Mouse (Mus musculus) neutrophil, adult 5-6 weeks (primary cell): Measurements from ENCODE around the gene Smyd3. TPM values are rescaled to one million over a fixed set of nuclear protein-coding genes. Genes with fewer than 3 reads are reported as not detected.

Experiments
- ATAC-seq: fragments of 151-379, 151-347 bp; 2 replicates; pipeline ENCODE4 v1.8.0; 2017; ENCODE audit warnings: mild to moderate bottlenecking, moderate TSS enrichment; ENCODE audit not compliant: insufficient number of reproducible peaks, poor library complexity, low FRiP score, severe bottlenecking; ENCODE audit errors: extremely low read depth
- total RNA-seq: library from RNA; stranded (forward); fragments of 200-1000 nt; gene quantifications from 2 replicates; pipeline ENCODE4 v1.2.3, GENCODE M21; 2017

Gene Smyd3
- total RNA-seq, 1 experiment from 2014 or later = 24.8 TPM

- no peak for ATAC-seq
Measured at GRCm38 (mm10) chr1:178991045-178991444, 526.8 kb downstream of the Smyd3 start.

- no peak for ATAC-seq
Measured at GRCm38 (mm10) chr1:178989485-178989884, 528.4 kb downstream of the Smyd3 start.

DNA sequence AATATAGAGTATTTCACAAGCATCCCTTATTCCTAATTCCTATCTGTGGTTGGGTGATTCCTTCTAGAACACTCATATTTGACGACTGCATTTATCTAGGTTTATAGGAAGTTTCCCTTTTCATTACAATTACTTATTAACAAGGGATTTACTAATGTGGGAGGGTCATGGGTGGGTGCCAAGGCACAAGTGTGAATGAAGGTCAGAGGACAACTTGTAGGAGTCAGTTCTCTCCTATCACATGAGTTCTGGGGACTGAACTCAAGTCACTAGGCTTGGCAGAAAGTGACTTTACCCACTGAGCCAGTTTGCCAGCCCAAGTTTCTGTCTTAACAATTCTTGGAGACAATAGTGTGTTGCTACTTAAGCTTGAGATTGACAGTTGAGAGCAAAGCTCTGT is 529.7 kb downstream of the Smyd3 start:
- ATAC-seq = no peak

DNA sequence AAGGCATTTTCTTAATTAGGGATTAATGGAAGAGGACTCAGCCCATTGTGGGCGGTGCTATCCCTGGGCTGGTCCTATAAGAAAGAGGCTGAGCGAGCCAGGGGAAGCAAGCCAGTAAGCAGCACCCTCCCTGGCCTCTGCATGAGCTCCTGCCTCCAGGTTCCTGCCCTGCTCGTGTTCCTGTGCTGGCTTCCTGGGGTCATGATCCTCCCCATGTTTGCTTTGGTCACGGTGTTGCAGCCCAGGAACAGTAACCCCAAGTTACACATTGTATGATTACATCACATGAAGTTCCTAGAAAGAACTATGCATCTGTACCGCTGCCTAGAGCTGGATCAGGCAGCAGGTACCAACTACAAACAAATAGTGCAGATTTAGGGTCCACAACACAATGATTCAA is 536.2 kb downstream of the Smyd3 start:
- ATAC-seq = no peak

DNA sequence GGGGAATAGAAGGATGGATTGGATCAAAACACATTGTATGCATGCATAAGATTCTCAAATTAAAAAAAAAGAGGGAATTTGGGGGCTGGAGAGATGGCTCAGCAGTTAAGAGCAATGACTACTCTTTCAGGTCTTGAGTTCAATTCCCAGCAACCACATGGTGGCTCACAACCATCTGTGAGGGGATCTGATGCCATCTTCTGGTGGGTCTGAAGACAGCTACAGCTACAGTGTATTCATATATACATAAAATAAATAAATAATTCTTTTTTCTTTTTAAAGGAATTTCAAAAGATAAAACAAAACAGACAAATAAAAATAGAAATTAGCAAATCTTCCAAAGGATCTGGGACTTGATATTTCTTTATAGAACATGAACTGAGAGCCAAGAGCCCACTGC is 537.7 kb downstream of the Smyd3 start:
- no peak for ATAC-seq

DNA sequence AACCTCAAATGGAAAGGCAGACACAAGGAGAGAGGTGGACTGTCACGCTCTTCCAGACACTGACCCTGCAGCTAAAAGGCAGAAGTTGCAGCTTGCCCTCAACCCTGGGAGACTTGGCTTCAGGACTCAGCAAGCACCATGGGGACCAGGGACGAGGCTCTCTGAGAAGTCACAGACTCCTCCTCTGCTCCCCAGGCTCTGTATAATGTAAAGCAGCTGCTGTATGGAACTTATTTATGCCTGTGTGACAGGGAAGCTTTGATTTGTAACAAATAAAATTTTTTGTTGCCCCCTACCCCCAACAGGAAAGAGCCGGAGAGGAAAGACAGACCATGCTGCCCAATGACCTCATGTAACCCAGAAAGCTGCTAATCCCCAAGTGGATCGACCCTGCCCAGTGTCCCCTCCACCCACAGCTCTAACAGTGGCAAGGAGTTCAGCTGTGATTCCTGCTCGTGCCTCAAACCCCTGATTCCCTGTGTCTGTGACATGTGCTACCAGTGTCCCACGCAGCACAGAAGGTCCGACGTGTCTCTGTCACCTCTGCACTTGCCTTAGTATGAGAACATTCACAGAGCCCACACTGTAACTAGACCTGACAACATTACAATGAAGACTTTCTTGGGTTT is 539.1 kb downstream of the Smyd3 start:
- no peak for ATAC-seq

GRCm38 (mm10) chr1:178972055-178972454 is 545.8 kb downstream of the Smyd3 start:
- ATAC-seq = no peak

DNA sequence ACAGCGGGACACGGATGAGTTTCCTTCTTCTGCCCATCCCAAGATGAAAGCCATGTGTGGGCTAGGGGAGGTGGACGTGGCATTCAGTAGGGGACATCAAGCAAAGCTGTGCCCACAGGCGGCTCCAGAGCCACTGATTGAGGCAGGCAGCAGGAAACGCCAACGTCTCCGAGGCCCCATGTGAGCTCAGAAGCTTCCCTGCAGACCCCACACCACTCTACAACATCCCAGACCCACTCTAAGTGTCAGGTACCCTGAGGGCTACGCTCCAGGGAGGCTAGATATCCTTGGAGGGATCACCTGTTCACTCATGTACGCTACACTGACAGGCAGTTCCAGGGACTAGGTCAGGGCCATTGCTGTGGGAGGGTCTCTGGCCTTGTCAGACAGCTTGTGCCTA is 556.2 kb downstream of the Smyd3 start:
- ATAC-seq = no peak

GRCm38 (mm10) chr1:178960015-178960559 is 557.8 kb downstream of the Smyd3 start:
- no peak for ATAC-seq

DNA sequence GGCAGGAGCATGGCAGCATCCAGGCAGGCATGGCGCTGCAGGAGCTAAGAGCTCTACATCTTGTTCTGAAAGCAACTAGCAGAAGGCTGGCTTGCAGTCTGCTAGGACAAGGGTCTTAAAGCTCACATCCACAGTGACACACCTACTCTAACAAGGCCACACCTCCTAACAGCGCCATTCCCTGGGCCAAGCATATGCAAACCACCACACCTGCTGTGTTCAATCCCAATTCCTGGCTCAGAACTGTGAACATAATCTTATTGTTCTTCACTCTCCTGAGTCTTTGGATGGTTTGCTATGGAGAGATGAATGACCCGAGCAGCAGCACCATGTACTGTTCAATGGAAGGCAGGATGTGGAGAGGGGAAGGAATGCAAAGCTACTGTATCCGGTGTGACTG is 559.2 kb downstream of the Smyd3 start:
- no peak for ATAC-seq

DNA sequence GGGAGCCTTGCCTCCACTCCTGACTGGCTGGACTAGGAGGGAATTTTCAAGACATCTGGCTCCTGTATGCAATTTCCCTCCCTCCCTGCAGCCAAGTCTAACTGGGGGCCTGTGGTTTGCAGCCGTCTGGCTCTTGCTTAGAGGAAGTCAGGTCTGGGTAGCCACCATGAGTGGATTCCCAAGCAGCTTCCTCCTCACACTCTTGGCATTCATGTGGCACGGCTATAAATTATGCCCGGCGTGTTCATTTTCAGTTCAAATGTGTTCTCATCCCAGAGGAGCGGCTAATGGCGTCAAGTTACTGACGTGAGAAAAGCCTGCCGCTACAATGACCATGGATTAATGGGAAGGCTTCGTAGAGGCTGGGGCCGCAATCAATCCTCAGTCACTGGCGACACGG is 564.9 kb downstream of the Smyd3 start:
- ATAC-seq = no peak

GRCm38 (mm10) chr1:178942251-178942963 is 575.4 kb downstream of the Smyd3 start:
- no peak for ATAC-seq

DNA sequence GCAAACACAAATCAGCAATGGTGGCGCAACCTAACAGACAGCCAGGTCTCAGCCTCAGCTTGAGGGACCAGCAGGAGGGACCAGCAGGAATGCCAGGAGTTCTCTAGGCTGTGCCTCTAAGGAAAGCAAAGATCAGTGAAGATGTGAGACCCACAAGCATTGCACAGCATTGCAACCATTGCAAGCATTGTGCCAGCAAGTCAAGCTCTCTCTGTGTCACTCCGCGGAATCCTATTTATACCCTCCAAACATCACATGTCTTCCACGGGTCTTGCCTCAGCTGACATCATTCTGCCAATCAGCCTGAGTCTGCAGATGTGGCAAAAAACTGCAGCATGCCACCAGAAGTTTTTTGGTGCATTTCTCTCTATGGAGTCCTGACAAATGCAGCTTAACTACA is 577.5 kb downstream of the Smyd3 start:
- no peak for ATAC-seq

DNA sequence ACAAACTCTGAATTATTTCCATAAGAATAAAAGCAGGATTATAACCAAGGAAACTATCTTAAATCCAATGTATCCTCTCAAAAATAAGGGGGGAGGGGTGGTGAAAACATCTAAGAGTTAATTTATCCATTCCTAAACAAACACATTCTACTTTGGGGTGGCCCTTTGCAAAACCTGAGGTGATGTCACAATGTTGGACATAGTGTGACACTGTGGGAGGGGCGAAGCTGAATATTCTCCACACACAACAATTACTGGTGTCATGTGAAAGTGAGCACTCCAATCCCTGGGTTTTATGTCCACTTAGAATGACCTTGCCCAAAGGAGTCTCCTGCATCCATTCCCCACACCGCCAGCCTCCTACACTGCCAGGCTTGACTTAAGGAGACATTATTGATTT is 580.9 kb downstream of the Smyd3 start:
- no peak for ATAC-seq

GRCm38 (mm10) chr1:178936457-178936856 is 581.4 kb downstream of the Smyd3 start:
- no peak for ATAC-seq

DNA sequence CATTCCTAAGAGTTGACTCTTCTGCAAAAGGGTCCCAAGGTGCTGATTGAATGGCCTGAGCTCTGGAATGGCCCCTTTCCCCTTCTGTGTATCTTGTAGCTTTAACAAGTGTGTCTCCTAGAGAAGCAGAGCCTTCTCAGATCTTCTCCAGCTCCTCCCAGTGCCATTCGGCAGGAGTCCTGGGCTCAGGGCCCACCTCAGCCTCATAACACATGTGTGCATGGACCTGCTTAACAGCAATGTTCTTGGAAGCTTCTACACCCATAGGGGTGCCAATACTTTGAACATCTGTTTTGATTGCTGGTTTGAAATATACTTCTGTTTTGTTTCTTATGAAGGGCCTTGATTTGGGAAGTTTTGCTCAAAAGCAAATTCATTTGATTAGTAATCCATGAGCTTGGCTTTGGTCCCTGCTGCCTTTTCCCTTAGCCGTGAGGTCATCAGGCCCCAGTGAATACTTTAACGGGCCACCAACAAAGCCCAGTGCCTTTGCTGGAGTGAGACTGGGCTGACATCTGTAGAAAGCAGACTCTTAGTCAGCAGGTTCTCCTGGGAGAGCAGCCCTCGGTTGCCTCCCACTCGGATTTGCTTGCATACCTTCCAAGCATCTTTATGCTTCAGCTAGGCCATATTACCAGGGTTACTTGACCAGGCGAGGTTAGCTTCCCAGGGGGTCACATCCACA is 583.7 kb downstream of the Smyd3 start:
- no peak for ATAC-seq

DNA sequence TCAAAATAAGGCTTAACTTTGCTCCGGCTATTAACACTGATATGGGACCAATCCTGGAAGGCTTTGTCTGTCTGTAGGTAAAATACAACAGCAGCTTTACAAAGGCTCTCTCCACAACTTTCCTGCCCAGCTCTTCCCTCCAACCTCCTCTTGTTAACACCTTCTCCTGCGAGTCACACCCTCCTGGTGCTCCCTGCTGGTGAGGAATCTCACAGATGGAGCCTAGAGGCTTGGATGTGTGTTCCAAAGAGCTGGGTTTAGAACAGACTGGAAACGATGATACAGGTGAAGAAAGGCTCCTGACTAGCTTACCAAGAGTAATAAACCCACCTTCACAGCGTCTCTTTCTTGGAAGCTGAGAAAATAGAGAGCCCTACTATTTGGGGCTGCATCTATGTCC is 588.3 kb downstream of the Smyd3 start:
- no peak for ATAC-seq

GRCm38 (mm10) chr1:178924492-178925183 is 593.2 kb downstream of the Smyd3 start:
- ATAC-seq = no peak

DNA sequence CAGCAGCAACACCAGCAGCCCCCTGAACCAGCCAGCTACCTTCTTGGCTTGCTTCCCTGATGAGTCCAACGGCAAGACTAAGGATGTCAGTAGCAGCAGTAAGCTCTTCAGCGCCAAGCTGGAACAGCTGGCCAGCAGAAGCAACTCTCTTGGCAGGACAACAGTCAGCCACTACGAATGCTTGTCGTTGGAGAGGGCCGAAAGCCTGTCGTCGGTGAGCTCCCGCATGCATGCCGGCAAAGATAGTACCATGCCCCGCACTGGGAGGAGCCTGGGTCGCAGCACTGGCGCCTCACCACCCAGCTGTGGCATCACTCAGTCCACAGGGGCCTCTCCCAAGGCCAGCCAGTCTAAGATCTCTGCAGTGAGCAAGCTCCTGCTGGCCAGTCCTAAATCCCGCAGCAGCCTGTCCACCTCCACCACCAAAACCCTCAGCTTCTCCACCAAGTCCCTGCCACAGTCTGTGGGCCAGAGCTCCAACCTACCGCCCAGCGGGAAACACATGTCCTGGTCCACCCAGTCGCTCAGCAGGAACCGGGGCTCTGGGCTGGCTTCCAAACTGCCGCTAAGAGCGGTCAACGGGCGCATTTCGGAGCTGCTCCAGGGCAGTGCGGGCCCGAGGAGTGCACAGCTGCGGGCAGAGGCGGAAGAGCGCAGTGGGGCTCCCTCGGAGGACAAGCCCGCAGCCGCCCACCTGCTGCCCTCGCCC is 600.5 kb downstream of the Smyd3 start:
- ATAC-seq = no peak
